Mouse (Mus musculus) midbrain, embryonic 16.5 days (tissue): Measurements from ENCODE around the gene St7l. TPM values are rescaled to one million over a fixed set of nuclear protein-coding genes. Genes with fewer than 3 reads are reported as not detected.

Source experiments
- ATAC-seq: fragments of 200-750 bp; cut with Nextera tagmentation; 2 replicates; pipeline ENCODE4 v1.8.0; 2017; ENCODE audit warnings: moderate TSS enrichment
- H3K27ac ChIP-seq: fragments of 300-500 bp; sonication (generic); 2 replicates; pipeline ENCODE4 v1.5.1; 2014; ENCODE audit warnings: mild to moderate bottlenecking, low read length, mixed read lengths
- H3K27me3 ChIP-seq: fragments of 300-500 bp; sonication (generic); 2 replicates; pipeline ENCODE4 v1.6.1; 2014; ENCODE audit warnings: low read depth, low read length, mixed read lengths; ENCODE audit not compliant: control insufficient read depth, insufficient read depth
- H3K36me3 ChIP-seq: fragments of 300-500 bp; sonication (generic); 2 replicates; pipeline ENCODE4 v1.6.1; 2014; ENCODE audit warnings: mild to moderate bottlenecking, low read length, moderate library complexity, mixed read lengths; ENCODE audit not compliant: control insufficient read depth, insufficient read depth
- H3K4me1 ChIP-seq: fragments of 300-500 bp; sonication (generic); 2 replicates; pipeline ENCODE4 v1.6.1; 2014; ENCODE audit warnings: mild to moderate bottlenecking, low read length, mixed read lengths; ENCODE audit not compliant: control insufficient read depth, insufficient read depth
- H3K4me2 ChIP-seq: fragments of 300-500 bp; sonication (generic); 2 replicates; pipeline ENCODE4 v1.6.1; 2014; ENCODE audit warnings: mild to moderate bottlenecking, low read length, mixed read lengths
- H3K4me3 ChIP-seq: fragments of 300-500 bp; sonication (generic); 2 replicates; pipeline ENCODE4 v1.5.1; 2014; ENCODE audit warnings: low read depth, mild to moderate bottlenecking, low read length, moderate library complexity, mixed read lengths
- H3K9ac ChIP-seq: fragments of 300-500 bp; sonication (generic); 2 replicates; pipeline ENCODE4 v1.6.1; 2014; ENCODE audit warnings: low read depth, low read length, mixed read lengths
- H3K9me3 ChIP-seq: fragments of 300-500 bp; sonication (generic); replicated peaks from 2 replicates; pipeline ENCODE4 v1.6.1; 2014; ENCODE audit warnings: mild to moderate bottlenecking, low read length, mixed read lengths; ENCODE audit not compliant: control insufficient read depth, poor library complexity, severe bottlenecking
- WGBS: fragments of 180-500 bp; shearing (Covaris S2); extraction: QIAGEN DNeasy Blood & Tissue Kit; methylation state at CpG from one replicate; pipeline ENCODE4 v1.1.7; 2014; 5-methylcytosine and 5-hydroxymethylcytosine counted together
- polyA plus RNA-seq: library from polyadenylated mRNA; unstranded; fragments of >200 nt; fragmentation: Nextera tagmentation; extraction: Ambion mirVana; gene quantifications from 2 replicates; pipeline ENCODE4 v1.2.1, GENCODE M21; 2015

St7l gene
- polyA plus RNA-seq, 1 experiment from 2014 or later = 37.6 TPM

DNA sequence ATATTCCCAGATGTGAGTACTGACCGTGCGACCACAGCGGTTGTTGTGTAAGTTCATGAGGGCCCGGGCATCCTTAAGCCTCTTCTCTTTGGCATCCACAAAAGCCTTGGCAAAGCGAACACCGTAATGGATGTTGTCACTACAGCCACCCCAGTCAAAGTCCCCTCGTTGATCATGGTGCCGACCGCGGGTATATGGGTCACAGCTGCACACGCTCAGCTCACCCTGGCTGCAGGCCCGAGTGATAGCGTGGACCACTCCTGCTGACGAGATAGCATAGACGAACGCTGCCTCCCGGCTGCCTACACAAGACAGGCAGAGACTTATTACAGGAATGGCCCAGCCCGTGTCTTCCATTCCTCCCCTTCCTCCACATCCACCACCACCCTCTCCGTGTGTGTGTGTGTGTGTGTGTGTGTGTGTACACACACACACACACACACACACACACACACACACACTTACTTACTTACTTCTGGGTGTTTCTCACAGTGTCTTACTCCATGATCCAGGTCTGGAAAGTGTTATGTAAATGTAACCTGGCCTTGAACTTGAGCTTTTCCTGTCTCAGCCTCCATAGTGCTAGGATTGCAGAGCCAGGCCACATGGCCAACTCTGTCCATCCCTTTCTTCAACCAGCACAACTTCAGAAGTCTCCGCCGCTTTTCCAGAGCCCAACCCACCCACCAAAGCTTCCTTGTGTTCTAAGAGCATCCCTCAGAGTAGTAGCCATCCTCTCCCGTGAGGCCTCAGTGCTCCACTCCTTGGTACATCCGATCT lies 89.3 kb downstream of the St7l start:
- Histone ChIP-seq H3K36me3 (no peaks in the 10 kb centered on the region), H3K9me3 (no peaks in the 10 kb centered on the region), H3K4me2 (no peak overlapping the region), H3K27me3 (no peaks in the 10 kb centered on the region), H3K9ac (no peak overlapping the region), H3K4me3 (no peak overlapping the region), H3K27ac (no peak overlapping the region), H3K4me1 (no peaks in the 10 kb centered on the region)
- no peak for ATAC-seq
- WGBS = 93% methylated on average over 23 of the region's 23 CpGs

DNA sequence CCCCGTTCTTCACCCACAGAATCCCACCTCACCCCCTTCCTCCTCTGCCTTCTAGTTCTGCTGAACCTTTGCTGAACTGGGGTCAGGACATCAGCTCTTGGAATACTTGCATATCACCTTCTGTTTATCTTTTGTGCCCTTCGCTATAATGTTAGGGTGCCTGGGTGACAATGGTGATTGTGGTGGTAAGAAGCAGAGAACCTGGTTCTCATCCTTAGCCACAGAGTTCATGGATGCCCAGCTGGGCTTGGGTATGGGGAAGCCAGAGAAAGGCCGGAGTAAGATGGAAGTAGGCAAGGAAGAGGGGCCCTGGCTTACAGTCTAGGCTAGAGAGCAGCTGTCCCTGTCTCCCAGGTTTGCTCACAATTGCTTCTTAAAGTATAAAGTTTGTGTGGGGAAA lies 90.3 kb downstream of the St7l start:
- WGBS = 95% methylated on average over 3 of the region's 3 CpGs
- H3K9ac ChIP-seq = no peak overlapping the region
- no peak for ATAC-seq

DNA sequence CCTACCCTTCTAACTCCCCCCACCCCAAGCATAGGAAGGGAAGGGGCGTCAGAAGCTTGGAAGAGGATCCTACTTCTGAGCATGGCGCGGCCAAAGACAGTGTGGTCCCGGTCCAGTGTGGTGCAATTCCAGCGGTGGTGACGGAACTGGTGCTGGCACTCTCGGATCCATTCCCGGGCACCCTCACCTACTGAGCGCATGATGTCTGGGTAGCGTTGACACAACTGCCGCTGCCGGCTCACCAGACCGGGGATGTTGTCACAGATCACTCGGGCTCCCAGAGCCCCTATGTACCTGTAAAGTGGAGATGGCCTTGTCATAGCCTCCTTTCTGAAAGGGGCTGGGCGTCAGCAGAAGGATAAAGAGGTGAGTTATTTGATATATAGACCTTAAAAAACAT lies 90.7 kb downstream of the St7l start:
- Histone ChIP-seq H3K4me1 (no peaks in the 10 kb centered on the region), H3K4me3 (no peak overlapping the region), H3K27ac (no peak overlapping the region), H3K36me3 (no peaks in the 10 kb centered on the region), H3K4me2 (no peak overlapping the region), H3K9ac (no peak overlapping the region), H3K27me3 (peaks cover 10% of the 10 kb centered on the region; the same call in 1 of the 2 replicates), H3K9me3 (no peaks in the 10 kb centered on the region)
- WGBS = 95% methylated on average over 15 of the region's 15 CpGs
- ATAC-seq = no peak

More for the DNA sequence above, 90.3 kb downstream of the St7l start:
- Histone ChIP-seq H3K27me3 (peaks cover 9% of the 10 kb centered on the region; the same call in 1 of the 2 replicates), H3K4me1 (no peaks in the 10 kb centered on the region), H3K9me3 (no peaks in the 10 kb centered on the region), H3K4me3 (no peak overlapping the region), H3K4me2 (no peak overlapping the region), H3K36me3 (no peaks in the 10 kb centered on the region), H3K27ac (no peak overlapping the region)

DNA sequence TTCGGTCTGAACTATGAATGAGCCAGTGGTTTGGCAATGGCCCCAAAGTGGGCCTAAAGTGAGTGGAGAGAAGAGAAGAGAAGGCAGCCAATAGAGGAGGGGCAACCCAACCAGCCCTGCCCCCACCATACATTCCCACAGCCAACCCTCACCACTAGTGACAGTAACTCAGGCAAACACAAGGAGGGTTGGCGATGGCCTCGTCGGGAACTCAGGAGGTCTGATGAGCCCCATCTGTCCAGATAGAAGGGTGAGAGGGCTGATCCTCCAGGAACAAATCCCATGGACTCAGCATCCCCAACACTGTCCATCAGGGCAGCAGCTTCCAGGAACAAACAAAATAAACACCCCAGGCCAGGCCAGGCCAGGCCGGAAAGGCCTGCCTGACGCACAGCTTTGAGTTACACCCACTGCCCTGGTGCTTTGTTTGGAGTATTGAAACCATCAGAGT lies 92.4 kb downstream of the St7l start:
- Histone ChIP-seq H3K27ac (no peak overlapping the region), H3K4me3 (no peak overlapping the region), H3K9me3 (no peaks in the 10 kb centered on the region), H3K4me1 (peaks cover 1% of the 10 kb centered on the region; the same call in 1 of the 2 replicates), H3K4me2 (no peak overlapping the region), H3K36me3 (no peaks in the 10 kb centered on the region), H3K9ac (no peak overlapping the region), H3K27me3 (peaks cover 17% of the 10 kb centered on the region; the same call in 1 of the 2 replicates)
- WGBS = 84% methylated on average over 6 of the region's 6 CpGs
- ATAC-seq = no peak

DNA sequence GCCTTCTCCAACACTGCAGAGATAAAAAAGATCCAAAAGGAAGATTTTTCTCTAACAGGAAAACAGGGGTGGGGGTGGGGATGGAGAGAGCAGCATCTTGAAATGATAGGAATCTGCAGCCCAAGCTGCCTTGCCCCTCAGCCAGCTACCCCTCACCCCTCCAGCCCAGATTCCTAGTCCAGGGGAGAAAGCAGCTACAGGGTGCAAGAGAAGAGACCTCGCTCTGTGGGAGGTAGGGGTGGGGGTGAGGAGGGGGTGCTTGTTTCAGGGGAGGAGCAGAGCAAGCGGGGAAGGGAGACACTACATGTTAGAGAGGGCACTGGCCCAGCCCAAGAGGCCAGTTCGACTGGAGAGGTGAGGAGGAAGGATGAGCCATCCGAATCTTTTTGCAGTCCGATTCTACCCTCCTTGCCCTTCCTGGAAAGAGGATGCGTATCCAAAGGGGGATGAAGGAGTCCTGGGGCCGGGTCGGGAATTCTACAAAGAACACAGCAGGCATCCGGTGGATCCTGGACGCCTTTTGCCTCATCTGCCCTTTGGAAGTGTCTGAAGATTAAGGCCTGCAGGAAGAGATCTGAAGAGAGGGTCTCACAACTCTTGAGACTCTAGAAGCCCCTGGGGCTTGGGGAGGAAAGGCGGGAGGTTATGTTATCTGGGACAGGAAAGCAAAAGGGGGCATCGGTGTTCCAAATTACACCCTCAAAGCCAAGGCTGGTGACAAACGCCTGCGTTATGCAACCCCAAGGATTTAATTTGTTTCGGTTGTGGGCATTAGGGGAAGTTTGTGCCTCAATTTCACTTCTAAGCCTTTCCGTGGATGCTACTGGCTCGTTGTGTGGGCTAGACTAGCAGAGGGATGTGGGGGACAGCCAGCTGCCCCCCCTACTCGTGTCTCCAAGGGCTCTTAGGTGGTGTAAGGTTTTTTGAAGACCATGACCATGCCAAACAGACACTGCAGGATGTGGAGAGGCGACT lies 96.5 kb downstream of the St7l start:
- Histone ChIP-seq H3K36me3 (no peaks in the 10 kb centered on the region), H3K4me1 (peaks cover 11% of the 10 kb centered on the region; the same call in 1 of the 2 replicates), H3K9me3 (no peaks in the 10 kb centered on the region), H3K27me3 (peaks cover 29% of the 10 kb centered on the region), H3K4me3 (no peak overlapping the region), H3K4me2 (no peak overlapping the region), H3K9ac (no peak overlapping the region; the same call in 1 of the 2 replicates), H3K27ac (no peak overlapping the region)
- 5% methylated on average over 19 of the region's 19 CpGs for WGBS
- no peak for ATAC-seq

DNA sequence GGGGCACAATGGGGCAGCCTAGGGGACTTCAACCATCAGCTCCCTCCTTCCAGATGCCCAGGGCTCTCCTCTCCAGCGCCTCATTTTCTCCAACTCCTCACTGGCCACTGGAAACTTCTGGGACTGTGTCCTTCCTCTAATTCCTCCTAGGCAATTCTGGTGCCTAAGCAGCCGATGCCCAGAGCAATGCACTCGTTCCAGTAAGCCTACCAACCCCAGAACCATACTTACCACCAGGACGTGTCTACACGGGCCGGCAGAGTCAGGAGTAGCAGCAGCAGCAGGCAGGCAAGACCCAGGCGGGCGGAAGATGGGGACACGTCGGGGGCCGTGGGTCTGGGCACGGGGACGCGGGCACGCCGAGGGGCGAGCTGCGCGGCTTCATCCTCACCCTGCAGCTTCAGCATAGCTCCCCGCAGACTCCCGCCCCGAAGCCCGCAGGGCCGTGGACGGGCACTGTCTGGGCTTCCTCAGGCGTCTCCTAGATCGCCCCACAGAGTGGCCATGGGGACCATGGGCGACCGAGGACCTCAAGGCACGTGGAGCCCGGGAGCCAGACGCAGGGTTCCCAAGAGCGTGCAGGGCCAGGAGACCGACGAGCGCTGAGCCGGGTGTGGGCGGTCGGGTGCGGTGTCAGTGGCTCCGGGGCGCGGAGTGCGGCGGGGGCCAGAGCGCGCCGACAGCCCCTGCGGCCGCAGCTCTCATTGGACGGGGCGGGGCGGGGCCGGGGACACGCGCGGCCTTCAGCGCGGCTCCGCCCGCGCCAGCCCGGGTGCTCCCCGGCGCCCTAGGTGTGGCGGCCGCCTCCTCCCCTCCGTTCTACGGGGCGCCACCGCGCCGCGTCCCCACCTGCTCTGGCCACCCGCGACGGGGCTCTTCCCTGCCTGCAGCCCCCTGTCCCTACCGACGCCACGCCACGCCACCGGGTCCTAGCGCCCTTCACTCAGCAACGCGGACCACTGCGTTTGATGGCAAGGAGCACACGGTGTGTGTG lies 97.6 kb downstream of the St7l start, which contains the start of gene Wnt2b:
Gene Wnt2b (minus strand): TSS at position 856 of the 994 bp plus-strand sequence.
- Histone ChIP-seq H3K4me3 (peak within 1 kb of the TSS; percentile 56), H3K36me3 (no peaks in the 10 kb centered on the region), H3K27ac (no peak within 1 kb of the TSS), H3K4me2 (peak within 1 kb of the TSS; percentile 61), H3K9me3 (no peaks in the 10 kb centered on the region), H3K27me3 (peaks cover 29% of the 10 kb centered on the region), H3K4me1 (peaks cover 11% of the 10 kb centered on the region; the same call in 1 of the 2 replicates), H3K9ac (peak within 1 kb of the TSS; percentile 52)
- ATAC-seq = peak; percentile 70
- 1% methylated on average over 69 of the region's 87 CpGs for WGBS

DNA sequence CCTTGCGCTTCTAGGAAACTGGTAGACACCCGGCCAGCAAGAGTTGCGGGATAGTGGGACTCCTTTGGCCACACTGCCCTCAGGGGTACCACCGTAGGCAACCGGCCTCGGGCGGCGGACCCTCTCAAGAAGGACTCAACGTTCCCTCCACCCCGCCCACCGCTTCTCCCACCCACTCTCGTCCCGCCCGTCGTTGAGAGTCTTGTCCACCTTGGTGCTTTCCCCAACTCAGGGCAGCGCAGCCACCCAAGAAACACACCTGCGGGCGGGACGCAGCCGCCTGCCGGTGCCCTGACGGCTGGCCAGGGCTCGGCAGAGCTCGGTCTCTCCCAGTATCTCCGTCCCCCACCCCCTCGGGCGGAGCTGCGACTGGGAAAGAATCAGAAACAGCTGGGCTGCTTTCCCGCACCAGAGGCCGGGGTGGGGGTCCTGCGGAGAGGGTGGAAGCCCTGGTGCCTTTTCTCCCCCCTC lies 98.4 kb downstream of the St7l start:
- Histone ChIP-seq H3K27me3 (peaks cover 29% of the 10 kb centered on the region), H3K36me3 (no peaks in the 10 kb centered on the region), H3K27ac (no peak overlapping the region), H3K4me1 (peaks cover 11% of the 10 kb centered on the region; the same call in 1 of the 2 replicates), H3K4me3 (peak overlapping the region; percentile 56), H3K9me3 (no peaks in the 10 kb centered on the region), H3K4me2 (peak overlapping the region; percentile 61), H3K9ac (no peak overlapping the region; the same call in 1 of the 2 replicates)
- ATAC-seq = peak; percentile 15; the same call in 1 of the 2 replicates
- under 1% methylated on average over 31 of the region's 31 CpGs for WGBS

DNA sequence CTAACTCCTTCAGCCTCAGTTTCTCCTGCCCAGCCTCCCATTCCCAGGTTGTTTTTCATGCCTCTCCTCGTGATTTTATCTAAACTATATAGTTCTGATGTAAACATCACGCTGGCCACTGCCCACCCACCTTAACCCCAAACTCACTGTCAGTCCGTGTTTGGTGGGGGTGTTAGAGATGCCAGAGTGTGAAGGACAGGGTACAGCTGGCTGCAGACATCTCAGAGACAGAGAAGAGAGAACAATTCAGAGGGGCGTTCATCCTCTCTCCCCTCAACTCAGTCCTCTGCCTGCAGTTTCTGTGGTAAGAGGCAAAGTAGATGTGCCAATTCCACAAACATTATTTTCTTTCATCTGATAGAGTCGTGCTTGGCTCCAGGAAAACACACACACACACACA lies 99.1 kb downstream of the St7l start:
- Histone ChIP-seq H3K36me3 (no peaks in the 10 kb centered on the region), H3K9me3 (no peaks in the 10 kb centered on the region), H3K4me2 (no peak overlapping the region), H3K27ac (no peak overlapping the region), H3K27me3 (peaks cover 29% of the 10 kb centered on the region), H3K4me1 (peaks cover 13% of the 10 kb centered on the region; the same call in 1 of the 2 replicates), H3K4me3 (no peak overlapping the region), H3K9ac (no peak overlapping the region)
- no peak for ATAC-seq
- WGBS = 9% methylated on average over 5 of the region's 5 CpGs
